ENCODE assay signal across 19 mouse cellular contexts in the genomic region with DNA sequence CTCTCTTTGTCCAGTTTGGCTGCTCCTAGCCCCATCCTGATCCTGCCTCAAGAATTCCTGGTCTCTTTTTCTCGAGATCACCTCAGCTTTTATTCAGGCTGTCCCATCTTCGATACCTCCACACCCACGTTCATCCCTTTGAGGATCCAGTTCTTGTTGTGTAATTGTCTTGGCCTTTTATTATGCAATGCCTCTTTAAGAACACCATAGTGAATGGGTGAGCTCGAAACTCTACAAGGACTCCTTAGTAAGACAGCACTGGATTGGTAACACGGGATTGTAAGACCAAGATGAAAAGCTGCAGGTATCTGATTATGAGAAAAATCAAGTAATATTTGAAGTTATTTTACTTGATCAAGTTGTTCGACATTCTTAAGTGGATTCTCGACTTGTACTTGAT.
"Had no signal": no experiment of that assay in that cellular context is flagged by ENCODE, and none has a peak within 500 bp of the region (broad histone marks: within the 10 kb centered on the region; RNA-seq: fewer than 3 reads in every experiment).

No protein-coding gene starts in this region.

- H3K4me1 ChIP-seq: liver, embryonic 15.5 days; lung, embryonic 15.5 days; midbrain, embryonic 13.5 days; midbrain, embryonic 15.5 days; neural tube, embryonic 13.5 days; neural tube, embryonic 15.5 days had no signal

- H3K9me3 ChIP-seq: liver, embryonic 15.5 days; lung, embryonic 15.5 days; megakaryocyte, embryonic 14.5 days; midbrain, embryonic 13.5 days; midbrain, embryonic 15.5 days; neural tube, embryonic 13.5 days; neural tube, embryonic 15.5 days had no signal

- H3K27me3 ChIP-seq: liver, embryonic 15.5 days; lung, embryonic 15.5 days; megakaryocyte, embryonic 14.5 days; midbrain, embryonic 13.5 days; midbrain, embryonic 15.5 days; neural tube, embryonic 13.5 days; neural tube, embryonic 15.5 days had no signal

- H3K4me3 ChIP-seq: liver, embryonic 15.5 days; lung, embryonic 15.5 days; megakaryocyte, embryonic 14.5 days; midbrain, embryonic 13.5 days; midbrain, embryonic 15.5 days; myocyte; neural tube, embryonic 13.5 days; neural tube, embryonic 15.5 days had no signal

- H3K36me3 ChIP-seq: liver, embryonic 15.5 days; lung, embryonic 15.5 days; midbrain, embryonic 13.5 days; midbrain, embryonic 15.5 days; neural tube, embryonic 13.5 days had no signal

- DNase-seq: liver, postnatal 0 days; lung, adult 2 months; lung, postnatal 4 days; retina, postnatal 1 day; right cerebral cortex, adult 18-20 months; right cerebral cortex, postnatal 25 days; right cerebral cortex, postnatal 4 days; spleen, adult 18-20 months; thymus, adult 18-20 months; thymus, postnatal 25 days had no signal

- ATAC-seq: liver, postnatal 0 days; lung, postnatal 0 days; midbrain, embryonic 13.5 days; midbrain, embryonic 15.5 days had no signal
